ENCODE assay signal across 16 mouse cellular contexts in the genomic region with DNA sequence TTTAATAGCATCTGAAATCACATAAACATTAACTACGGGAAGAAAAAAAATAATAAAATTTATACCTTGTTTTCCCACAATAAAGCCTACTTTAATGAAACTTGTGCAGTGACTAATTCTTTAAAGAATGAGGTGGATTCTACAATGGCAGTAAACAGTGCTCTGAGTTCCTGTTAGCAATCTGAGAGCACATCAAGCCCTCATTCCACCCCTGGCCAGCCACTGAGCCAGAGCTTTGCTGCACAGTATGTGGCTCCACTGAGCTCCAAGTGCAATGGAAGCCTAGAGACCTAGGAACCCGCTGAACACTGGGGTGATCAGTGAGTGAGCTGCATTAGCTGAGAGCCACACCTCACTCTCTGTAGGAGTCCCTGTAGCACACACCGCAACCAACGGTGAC.
"Had no signal": no experiment of that assay in that cellular context is flagged by ENCODE, and none has a peak within 500 bp of the region (broad histone marks: within the 10 kb centered on the region; RNA-seq: fewer than 3 reads in every experiment).

No protein-coding gene starts in this region.

- H3K4me3 ChIP-seq: layer of hippocampus, adult 2 months; limb, embryonic 15.5 days; liver, embryonic 12.5 days; midbrain, embryonic 10.5 days; myocyte; neural tube, embryonic 15.5 days had no signal

- H3K27me3 ChIP-seq: limb, embryonic 15.5 days; liver, embryonic 12.5 days; neural tube, embryonic 15.5 days had no signal

- ATAC-seq: liver, embryonic 12.5 days had no signal

- H3K9me3 ChIP-seq: limb, embryonic 15.5 days; liver, embryonic 12.5 days; midbrain, embryonic 10.5 days; neural tube, embryonic 15.5 days had no signal

- H3K9ac ChIP-seq: limb, embryonic 15.5 days; liver, embryonic 12.5 days; lung, embryonic 14.5 days; neural tube, embryonic 15.5 days had no signal

- H3K36me3 ChIP-seq: limb, embryonic 15.5 days; liver, embryonic 12.5 days; midbrain, embryonic 10.5 days; neural tube, embryonic 15.5 days had no signal

- DNase-seq: kidney, adult 18-20 months; kidney, postnatal 36 days; left cerebral cortex, postnatal 4 days; lung, embryonic 14.5 days; lung, postnatal 10 days; lung, postnatal 4 days; midbrain, embryonic 14.5 days; right cerebral cortex, adult 18-20 months; thymus, postnatal 4 days had no signal

- H3K4me2 ChIP-seq: limb, embryonic 15.5 days; liver, embryonic 12.5 days; lung, embryonic 14.5 days; neural tube, embryonic 15.5 days had no signal

- H3K27ac ChIP-seq: kidney, postnatal 0 days; layer of hippocampus, adult 2 months; limb, embryonic 15.5 days; liver, embryonic 12.5 days; midbrain, embryonic 10.5 days; neural tube, embryonic 15.5 days had no signal
